Mouse (Mus musculus) cerebellum, adult 2 months (tissue): ENCODE results near the gene 2310034G01Rik.

Source experiments
- CTCF ChIP-seq: fragments of 200-500 bp; IDR thresholded peaks from 2 replicates; pipeline ENCODE4 v1.5.1; 2011; ENCODE audit warnings: low read depth, mild to moderate bottlenecking, control low read depth, low read length, moderate library complexity, borderline replicate concordance; ENCODE audit not compliant: insufficient read depth
- POLR2A ChIP-seq: fragments of 200-500 bp; IDR thresholded peaks from 2 replicates; pipeline ENCODE4 v1.6.1; 2011; ENCODE audit warnings: low read length, control low read depth, borderline replicate concordance; ENCODE audit not compliant: insufficient read depth

DNA sequence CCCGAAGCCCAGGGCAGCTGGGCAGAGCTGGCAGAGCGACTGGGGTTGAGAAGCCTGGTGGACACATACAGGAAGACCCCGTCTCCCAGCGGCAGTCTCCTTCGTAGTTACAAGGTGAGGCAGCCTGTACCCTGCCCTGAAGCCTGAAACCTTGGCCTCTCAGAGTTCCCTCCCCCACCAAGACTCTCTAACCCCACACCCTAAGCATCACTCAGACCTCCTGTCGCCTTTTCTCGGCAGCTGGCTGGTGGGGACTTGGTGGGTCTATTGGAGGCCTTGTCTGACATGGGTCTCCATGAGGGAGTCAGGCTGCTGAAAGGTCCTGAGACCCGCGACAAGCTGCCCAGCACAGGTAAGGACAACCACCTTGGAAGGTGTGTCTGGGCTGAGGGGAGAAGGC lies 38.8 kb downstream of the 2310034G01Rik start:
- TF ChIP-seq CTCF (no peak), POLR2A (no peak)
